Mouse (Mus musculus) midbrain, embryonic 14.5 days (tissue): Measurements from ENCODE around the gene Hcar2. TPM values are rescaled to one million over a fixed set of nuclear protein-coding genes. Genes with fewer than 3 reads are reported as not detected.

Experiments used
- ATAC-seq: fragments of 200-750 bp; cut with Nextera tagmentation; 2 replicates; pipeline ENCODE4 v1.8.0; 2017; ENCODE audit warnings: moderate number of reproducible peaks, moderate library complexity; ENCODE audit not compliant: low FRiP score, low TSS enrichment
- DNase-seq: peaks from one replicate; pipeline ENCODE4 v3.0.0-alpha.2; 2015
- H3K27ac ChIP-seq: fragments of 300-500 bp; sonication (generic); replicated peaks from 2 replicates; pipeline ENCODE4 v1.5.1; 2014; ENCODE audit warnings: mild to moderate bottlenecking, low read depth, low read length, moderate library complexity
- H3K27me3 ChIP-seq: fragments of 300-500 bp; sonication (generic); 2 replicates; pipeline ENCODE4 v1.6.1; 2014; ENCODE audit warnings: low read length, control low read depth, mixed read lengths; ENCODE audit not compliant: control insufficient read depth, insufficient read depth
- H3K36me3 ChIP-seq: fragments of 300-500 bp; sonication (generic); 2 replicates; pipeline ENCODE4 v1.6.1; 2014; ENCODE audit warnings: low read length, control low read depth; ENCODE audit not compliant: control insufficient read depth, insufficient read depth
- H3K4me1 ChIP-seq: fragments of 300-500 bp; sonication (generic); 2 replicates; pipeline ENCODE4 v1.6.1; 2014; ENCODE audit warnings: mild to moderate bottlenecking, antibody characterized with exemption, low read length, control low read depth; ENCODE audit not compliant: control insufficient read depth, insufficient read depth
- H3K4me2 ChIP-seq: fragments of 300-500 bp; sonication (generic); 2 replicates; pipeline ENCODE4 v1.6.1; 2014; ENCODE audit warnings: mild to moderate bottlenecking, low read length, moderate library complexity
- H3K4me3 ChIP-seq: fragments of 300-500 bp; sonication (generic); replicated peaks from 2 replicates; pipeline ENCODE4 v1.5.1; 2014; ENCODE audit warnings: low read depth, low read length
- H3K9ac ChIP-seq: fragments of 300-500 bp; sonication (generic); replicated peaks from 2 replicates; pipeline ENCODE4 v1.6.1; 2014; ENCODE audit warnings: mild to moderate bottlenecking, low read length, moderate library complexity
- H3K9me3 ChIP-seq: fragments of 300-500 bp; sonication (generic); 2 replicates; pipeline ENCODE4 v1.6.1; 2016; ENCODE audit warnings: low read length, control low read depth, mixed read lengths; ENCODE audit not compliant: control insufficient read depth
- WGBS: fragments of 180-500 bp; shearing (Covaris S2); extraction: QIAGEN DNeasy Blood & Tissue Kit; methylation state at CpG from one replicate; pipeline ENCODE4 v1.1.7; 2014; 5-methylcytosine and 5-hydroxymethylcytosine counted together
- polyA plus RNA-seq: library from polyadenylated mRNA; unstranded; fragments of >200 nt; fragmentation: Nextera tagmentation; extraction: Ambion mirVana; gene quantifications from 2 replicates; pipeline ENCODE4 v1.2.1, GENCODE M21; 2014

Gene Hcar2
- polyA plus RNA-seq, 1 experiment from 2014 or later = 0.11 TPM

- Histone ChIP-seq H3K36me3 (no peaks in the 10 kb centered on the region), H3K9me3 (no peaks in the 10 kb centered on the region), H3K4me3 (no peak overlapping the region), H3K9ac (no peak overlapping the region), H3K27ac (no peak overlapping the region), H3K4me2 (no peak overlapping the region), H3K4me1 (no peaks in the 10 kb centered on the region), H3K27me3 (no peaks in the 10 kb centered on the region)
- ATAC-seq (no peak), DNase-seq (no peak)
- 93% methylated on average over 5 of the region's 5 CpGs for WGBS
These were observed 28.2 kb upstream of the Hcar2 start for GRCm38 (mm10) chr5:123893520-123893919.

DNA sequence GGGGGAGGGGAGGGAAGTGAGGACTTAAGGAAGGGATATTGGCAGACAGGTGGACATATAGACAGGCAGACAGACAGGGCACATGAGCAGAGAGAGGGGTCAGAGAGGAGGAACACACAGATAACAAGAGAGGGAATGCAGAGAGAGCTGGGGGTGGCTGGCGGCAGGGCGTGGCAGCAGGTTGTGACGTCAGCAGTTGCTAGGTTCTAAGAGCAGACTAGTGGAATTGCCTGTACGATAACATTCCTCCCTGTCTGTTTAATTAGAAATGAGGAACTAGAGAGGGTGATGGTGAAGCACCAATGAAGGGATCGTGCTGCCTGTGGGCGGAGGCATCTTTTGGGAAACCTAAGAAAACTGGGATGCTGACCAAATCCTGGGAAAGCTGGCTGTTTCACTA is 26.4 kb upstream of the Hcar2 start:
- DNase-seq = peak; percentile 48
- H3K9me3 ChIP-seq = no peaks in the 10 kb centered on the region
- no peak for ATAC-seq
- H3K9ac ChIP-seq = no peak overlapping the region
- H3K36me3 ChIP-seq = no peaks in the 10 kb centered on the region
- no peaks in the 10 kb centered on the region for H3K4me1 ChIP-seq
- H3K4me3 ChIP-seq = no peak overlapping the region
- no peak overlapping the region for H3K4me2 ChIP-seq
- WGBS = 61% methylated on average over 6 of the region's 6 CpGs
- H3K27me3 ChIP-seq = no peaks in the 10 kb centered on the region
- H3K27ac ChIP-seq = no peak overlapping the region

- DNase-seq (no peak), ATAC-seq (no peak)
- 84% methylated on average over 5 of the region's 5 CpGs for WGBS
- Histone ChIP-seq H3K4me1 (no peaks in the 10 kb centered on the region), H3K9me3 (no peaks in the 10 kb centered on the region), H3K4me3 (no peak overlapping the region), H3K36me3 (no peaks in the 10 kb centered on the region), H3K9ac (no peak overlapping the region), H3K27ac (no peak overlapping the region), H3K4me2 (no peak overlapping the region), H3K27me3 (no peaks in the 10 kb centered on the region)
These were observed 25.7 kb upstream of the Hcar2 start for GRCm38 (mm10) chr5:123890987-123891386.

- no peaks in the 10 kb centered on the region for H3K27me3 ChIP-seq
- no peak overlapping the region for H3K27ac ChIP-seq
- 70% methylated on average over 2 of the region's 2 CpGs for WGBS
- no peak overlapping the region for H3K4me2 ChIP-seq
- ATAC-seq = no peak
- no peak overlapping the region for H3K9ac ChIP-seq
- no peaks in the 10 kb centered on the region for H3K9me3 ChIP-seq
- no peaks in the 10 kb centered on the region for H3K36me3 ChIP-seq
- H3K4me1 ChIP-seq = no peaks in the 10 kb centered on the region
- no peak for DNase-seq
- no peak overlapping the region for H3K4me3 ChIP-seq
These were observed 25.0 kb upstream of the Hcar2 start for GRCm38 (mm10) chr5:123890312-123890711.

GRCm38 (mm10) chr5:123886365-123886764 is 21.1 kb upstream of the Hcar2 start:
- WGBS = 91% methylated on average over 3 of the region's 3 CpGs
- H3K27ac ChIP-seq = no peak overlapping the region

DNA sequence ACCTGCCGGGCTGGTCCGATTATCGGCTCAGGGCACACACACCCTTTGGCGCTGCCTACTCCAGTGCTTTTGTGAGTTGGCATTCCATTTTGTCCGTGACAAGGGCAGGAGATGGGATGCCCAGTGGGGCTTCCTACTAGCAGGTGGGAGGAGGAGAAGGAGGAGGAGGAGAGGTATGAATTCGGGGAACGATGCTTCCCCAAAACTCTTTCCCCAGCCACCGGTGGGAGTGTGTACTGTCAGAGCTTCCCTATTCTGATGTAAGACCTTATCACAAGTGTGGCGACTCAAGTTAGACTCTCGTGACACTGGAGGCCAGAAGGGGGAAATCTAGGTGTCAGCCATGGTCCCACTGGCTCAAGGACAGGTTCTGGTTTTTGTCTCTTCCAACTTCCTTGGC is 19.0 kb upstream of the Hcar2 start:
- Histone ChIP-seq H3K27me3 (no peaks in the 10 kb centered on the region), H3K9me3 (no peaks in the 10 kb centered on the region), H3K4me2 (no peak overlapping the region), H3K4me1 (no peaks in the 10 kb centered on the region), H3K4me3 (no peak overlapping the region), H3K27ac (no peak overlapping the region), H3K9ac (no peak overlapping the region), H3K36me3 (no peaks in the 10 kb centered on the region)
- 87% methylated on average over 10 of the region's 10 CpGs for WGBS
- ATAC-seq (no peak), DNase-seq (no peak)

More at GRCm38 (mm10) chr5:123886365-123886764, 21.1 kb upstream of the Hcar2 start:
- H3K9ac ChIP-seq = no peak overlapping the region
- no peak for DNase-seq
- no peaks in the 10 kb centered on the region for H3K36me3 ChIP-seq
- H3K4me2 ChIP-seq = no peak overlapping the region
- no peak for ATAC-seq
- H3K9me3 ChIP-seq = no peaks in the 10 kb centered on the region
- no peak overlapping the region for H3K4me3 ChIP-seq
- no peaks in the 10 kb centered on the region for H3K27me3 ChIP-seq
- H3K4me1 ChIP-seq = no peaks in the 10 kb centered on the region

GRCm38 (mm10) chr5:123883891-123884290 is 18.6 kb upstream of the Hcar2 start:
- 91% methylated on average over 7 of the region's 7 CpGs for WGBS
- H3K4me1 ChIP-seq = no peaks in the 10 kb centered on the region
- no peak overlapping the region for H3K27ac ChIP-seq
- H3K9ac ChIP-seq = no peak overlapping the region
- H3K4me2 ChIP-seq = no peak overlapping the region
- H3K9me3 ChIP-seq = no peaks in the 10 kb centered on the region
- H3K36me3 ChIP-seq = no peaks in the 10 kb centered on the region
- H3K27me3 ChIP-seq = no peaks in the 10 kb centered on the region
- ATAC-seq = no peak
- DNase-seq = no peak
- no peak overlapping the region for H3K4me3 ChIP-seq

DNA sequence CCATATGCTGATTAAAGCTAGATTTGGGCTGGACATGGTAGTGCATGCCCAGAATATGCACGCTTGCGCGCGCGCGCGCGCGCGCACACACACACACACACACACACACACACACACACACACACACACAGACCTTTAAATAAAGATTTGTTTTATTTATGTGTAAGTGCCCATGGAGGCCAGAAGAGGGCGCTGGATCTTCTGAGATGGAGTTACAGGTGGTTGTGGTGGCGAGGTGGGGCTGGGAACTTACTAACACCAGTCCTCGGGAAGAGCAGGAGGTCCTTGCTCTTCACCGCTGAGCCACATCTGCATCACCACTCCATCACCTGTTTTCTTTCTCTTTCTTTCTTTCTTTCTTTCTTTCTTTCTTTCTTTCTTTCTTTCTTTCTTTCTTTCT is 15.5 kb upstream of the Hcar2 start:
- Histone ChIP-seq H3K4me1 (no peaks in the 10 kb centered on the region), H3K36me3 (no peaks in the 10 kb centered on the region), H3K9ac (no peak overlapping the region), H3K9me3 (no peaks in the 10 kb centered on the region), H3K27me3 (no peaks in the 10 kb centered on the region), H3K27ac (no peak overlapping the region), H3K4me3 (no peak overlapping the region), H3K4me2 (no peak overlapping the region)
- no peak for DNase-seq
- 82% methylated on average over 14 of the region's 14 CpGs for WGBS
- ATAC-seq = no peak

DNA sequence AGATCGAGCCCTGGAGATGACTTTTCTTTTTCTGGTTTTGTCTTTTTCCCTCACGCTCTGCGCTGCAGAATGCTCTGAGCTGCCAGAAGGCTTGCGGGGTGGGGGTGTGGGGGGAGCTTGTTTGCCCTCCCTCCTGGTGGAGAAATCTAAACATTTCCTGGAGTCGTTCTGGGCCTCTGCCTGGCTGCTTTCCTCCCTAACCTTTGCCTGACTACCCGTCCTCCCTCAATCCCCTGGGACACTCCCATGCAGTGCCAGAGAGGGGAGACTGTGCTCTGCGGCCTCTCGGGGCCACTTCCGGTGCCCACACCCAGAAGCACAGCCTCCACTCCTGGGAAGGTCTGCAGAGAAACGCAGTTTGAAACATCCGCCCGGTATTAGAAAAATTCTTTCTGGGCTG is 14.6 kb upstream of the Hcar2 start, which contains the start of gene Hcar1:
TSS of gene Hcar1 (minus strand) at position 93 of the 400 bp plus-strand sequence.
- ATAC-seq (no peak), DNase-seq (no peak)
- Histone ChIP-seq H3K9ac (no peak within 1 kb of the TSS), H3K4me2 (no peak within 1 kb of the TSS), H3K4me3 (no peak within 1 kb of the TSS), H3K9me3 (no peaks in the 10 kb centered on the region), H3K27me3 (no peaks in the 10 kb centered on the region), H3K36me3 (no peaks in the 10 kb centered on the region), H3K27ac (no peak within 1 kb of the TSS), H3K4me1 (no peaks in the 10 kb centered on the region)
- 77% methylated on average over 12 of the region's 12 CpGs for WGBS
